Mouse (Mus musculus) kidney, adult 2 months (tissue): Measurements from ENCODE around the gene Dpy19l3. TPM values are rescaled to one million over a fixed set of nuclear protein-coding genes. Genes with fewer than 3 reads are reported as not detected.
A peak's percentile ranks its signal among the peaks of the same experiment; 100 is the strongest.

ENCODE experiments used
- DNase-seq: peaks from one replicate; pipeline ENCODE4 v3.0.0; 2021
- H3K27ac ChIP-seq: fragments of 200-500 bp; 2 replicates; pipeline ENCODE4 v1.5.1; 2012; ENCODE audit warnings: low read depth, low read length, control low read depth, inconsistent platforms; ENCODE audit not compliant: insufficient read depth
- H3K27me3 ChIP-seq: fragments of 200-500 bp; replicated peaks from 2 replicates; pipeline ENCODE4 v1.6.1; 2012; ENCODE audit warnings: mild to moderate bottlenecking, moderate library complexity, low read length, inconsistent platforms; ENCODE audit not compliant: control insufficient read depth, insufficient read depth
- H3K36me3 ChIP-seq: fragments of 200-500 bp; 2 replicates; pipeline ENCODE4 v1.6.1; 2012; ENCODE audit warnings: mild to moderate bottlenecking, moderate library complexity, low read length, inconsistent platforms; ENCODE audit not compliant: control insufficient read depth, insufficient read depth
- H3K4me1 ChIP-seq: fragments of 200-500 bp; 2 replicates; pipeline ENCODE4 v1.6.1; 2011; ENCODE audit warnings: low read length; ENCODE audit not compliant: control insufficient read depth, insufficient read depth
- H3K4me3 ChIP-seq: fragments of 200-500 bp; 2 replicates; pipeline ENCODE4 v1.5.1; 2011; ENCODE audit warnings: mild to moderate bottlenecking, low read depth, low read length, control low read depth; ENCODE audit not compliant: insufficient read depth
- CTCF ChIP-seq: fragments of 200-500 bp; conservative IDR thresholded peaks from 2 replicates; pipeline ENCODE4 v1.5.1; 2011; ENCODE audit warnings: low read depth, mild to moderate bottlenecking, control low read depth, low read length, moderate library complexity, mixed read lengths; ENCODE audit not compliant: insufficient read depth, insufficient read length
- POLR2A ChIP-seq: fragments of 200-500 bp; IDR thresholded peaks from one replicate; pipeline ENCODE4 v1.6.1; 2011; ENCODE audit warnings: low read depth, low read length, control low read depth
- WGBS: fragments of 180-500 bp; shearing (Covaris S2); methylation state at CpG from one replicate; pipeline ENCODE4 v1.1.7; 2018; 5-methylcytosine and 5-hydroxymethylcytosine counted together
- polyA plus RNA-seq: library from polyadenylated mRNA; depleted of rRNA; stranded (reverse); fragments of >200 nt; gene quantifications from 2 replicates; pipeline ENCODE4 v1.2.3, GENCODE M21; 2012; rRNA removed

Dpy19l3 gene
- polyA plus RNA-seq, 1 experiment, result 5.8 TPM

DNA sequence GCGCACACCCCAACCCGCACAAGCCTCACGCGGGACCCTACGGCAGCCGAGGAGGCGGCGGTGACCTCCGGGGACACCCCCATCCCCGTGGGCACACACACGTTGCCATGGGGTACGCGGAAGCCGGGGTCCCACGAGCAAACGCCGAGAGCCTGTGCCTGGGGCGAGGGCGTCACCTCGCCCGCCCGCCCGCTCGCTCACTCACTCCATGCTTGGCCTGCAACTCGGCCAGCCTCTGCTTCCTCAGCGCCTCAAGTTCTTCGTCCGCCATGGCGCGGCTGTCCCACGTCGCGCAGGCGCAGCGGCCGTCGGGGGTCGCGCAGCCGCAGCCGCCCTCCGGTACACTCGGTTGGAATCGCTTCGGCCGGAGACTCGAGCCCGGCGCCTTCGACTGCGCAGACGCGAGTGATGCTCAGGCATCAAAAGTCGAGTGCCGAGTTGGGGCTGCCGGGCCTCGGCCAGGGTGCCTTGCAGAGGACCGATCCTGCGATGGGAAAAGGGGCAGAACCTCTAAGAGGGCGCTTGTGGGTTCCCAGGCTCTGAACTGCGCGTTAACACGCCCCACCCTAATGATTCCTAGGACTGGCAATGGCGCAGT is 107.1 kb downstream of the Dpy19l3 start, which contains the start of gene Pdcd5:
Gene Pdcd5, minus strand, starts transcription at position 421 of the 598 bp plus-strand sequence.
- no peaks in the 10 kb centered on the region for H3K27me3 ChIP-seq
- no peak for TF ChIP-seq POLR2A
- no peak for TF ChIP-seq CTCF
- no peaks in the 10 kb centered on the region for H3K36me3 ChIP-seq
- peak; percentile 98 for DNase-seq
- H3K4me1 ChIP-seq, result no peaks in the 10 kb centered on the region
- H3K4me3 ChIP-seq, result peak within 1 kb of the TSS; percentile 87
- no peak within 1 kb of the TSS for H3K27ac ChIP-seq
- under 1% methylated on average over 64 of the region's 64 CpGs for WGBS

DNA sequence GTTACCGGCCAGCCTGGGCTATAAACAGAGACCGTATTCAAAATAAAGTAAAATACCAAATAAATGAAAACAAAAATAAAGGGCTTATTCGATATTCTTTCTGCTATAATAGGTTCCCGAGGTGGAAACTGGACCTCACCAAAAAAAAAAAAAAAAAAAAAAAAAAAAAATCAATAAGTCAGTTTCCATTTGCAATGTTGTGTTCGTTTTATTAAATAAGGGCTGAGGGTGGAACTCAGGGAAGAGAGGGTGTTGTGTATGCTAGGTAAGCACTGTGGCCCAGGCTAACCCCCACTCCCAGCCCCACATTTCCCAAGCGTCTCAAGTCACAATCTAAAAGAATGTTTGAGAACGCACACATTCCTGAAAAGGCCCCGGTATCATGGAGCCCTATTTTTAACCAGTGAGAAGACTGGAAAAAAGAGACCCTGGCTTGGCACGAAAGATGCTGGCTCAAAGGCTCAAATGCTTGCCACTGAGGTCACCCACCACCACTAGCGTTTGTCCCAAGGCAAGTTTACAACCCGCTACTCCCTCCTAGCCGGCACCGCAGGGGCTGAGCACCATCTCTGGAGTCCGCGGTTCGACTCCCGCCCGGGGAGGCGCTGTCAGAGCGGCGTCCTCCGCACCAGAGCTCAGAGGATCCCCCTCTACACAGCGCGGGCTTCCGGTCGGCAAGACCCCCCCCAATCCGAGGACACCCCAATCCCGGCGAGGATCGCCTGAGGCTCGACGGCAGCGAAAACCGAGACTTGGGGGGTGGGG is 107.8 kb downstream of the Dpy19l3 start:
- no peak overlapping the region for H3K27ac ChIP-seq
- H3K4me3 ChIP-seq, result peak overlapping the region; percentile 87
- 6% methylated on average over 34 of the region's 34 CpGs for WGBS
- DNase-seq, result peak; percentile 12
- no peak for TF ChIP-seq CTCF
- TF ChIP-seq POLR2A, result no peak
- no peaks in the 10 kb centered on the region for H3K27me3 ChIP-seq
- 0 out of 2 replicates have a peak, but pooled peaks cover 2% of the 10 kb centered on the region for H3K36me3 ChIP-seq
- no peaks in the 10 kb centered on the region for H3K4me1 ChIP-seq

DNA sequence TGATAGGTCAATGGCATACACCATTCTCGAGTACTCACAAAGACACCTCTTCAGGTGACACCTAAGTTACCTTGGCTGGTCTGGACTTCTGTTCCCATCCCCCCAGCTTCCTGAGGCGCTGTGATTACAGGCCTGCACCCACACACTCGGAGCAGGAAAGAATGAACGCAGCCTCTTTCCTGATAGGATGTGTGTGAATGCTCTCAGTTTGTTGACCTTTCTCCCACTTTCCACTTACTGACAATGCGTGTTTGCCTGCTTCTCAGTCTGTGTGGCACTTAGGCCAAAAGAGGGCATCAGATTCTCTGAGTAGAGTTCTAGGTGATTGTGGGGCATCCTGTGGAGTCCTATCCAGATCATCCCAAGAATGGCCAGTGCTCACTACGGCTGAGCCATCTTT is 114.2 kb downstream of the Dpy19l3 start:
- WGBS, result 71% methylated on average over 6 of the region's 6 CpGs
- no peak overlapping the region for H3K4me3 ChIP-seq
- no peak for DNase-seq
- TF ChIP-seq CTCF, result no peak
- TF ChIP-seq POLR2A, result no peak
- H3K27me3 ChIP-seq, result no peaks in the 10 kb centered on the region
- H3K4me1 ChIP-seq, result no peaks in the 10 kb centered on the region
- H3K27ac ChIP-seq, result no peak overlapping the region
- H3K36me3 ChIP-seq, result 0 out of 2 replicates have a peak, but pooled peaks cover 2% of the 10 kb centered on the region

DNA sequence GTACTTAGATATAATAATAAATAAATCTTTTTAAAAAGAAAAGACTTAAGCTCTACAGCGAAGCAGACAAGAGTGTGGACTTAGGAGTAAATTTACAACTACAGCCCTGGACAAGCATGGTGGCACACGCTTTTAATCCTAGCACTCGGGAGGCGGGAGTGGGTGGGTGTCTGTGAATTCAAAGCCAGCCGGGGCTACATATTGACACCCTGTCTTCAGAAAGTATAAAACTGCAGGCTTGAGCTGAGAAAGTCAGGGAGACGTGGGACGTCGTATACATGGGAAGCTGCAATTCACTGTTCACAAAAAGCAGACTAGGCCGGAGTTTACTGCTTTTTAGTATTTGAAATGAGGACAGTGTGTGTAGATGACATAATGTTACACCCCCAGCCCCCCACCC is 117.4 kb downstream of the Dpy19l3 start:
- H3K36me3 ChIP-seq, result 0 out of 2 replicates have a peak, but pooled peaks cover 2% of the 10 kb centered on the region
- no peaks in the 10 kb centered on the region for H3K4me1 ChIP-seq
- no peak overlapping the region for H3K27ac ChIP-seq
- TF ChIP-seq POLR2A, result no peak
- no peak for TF ChIP-seq CTCF
- no peak for DNase-seq
- H3K27me3 ChIP-seq, result no peaks in the 10 kb centered on the region
- H3K4me3 ChIP-seq, result no peak overlapping the region
- WGBS, result 94% methylated on average over 9 of the region's 9 CpGs

DNA sequence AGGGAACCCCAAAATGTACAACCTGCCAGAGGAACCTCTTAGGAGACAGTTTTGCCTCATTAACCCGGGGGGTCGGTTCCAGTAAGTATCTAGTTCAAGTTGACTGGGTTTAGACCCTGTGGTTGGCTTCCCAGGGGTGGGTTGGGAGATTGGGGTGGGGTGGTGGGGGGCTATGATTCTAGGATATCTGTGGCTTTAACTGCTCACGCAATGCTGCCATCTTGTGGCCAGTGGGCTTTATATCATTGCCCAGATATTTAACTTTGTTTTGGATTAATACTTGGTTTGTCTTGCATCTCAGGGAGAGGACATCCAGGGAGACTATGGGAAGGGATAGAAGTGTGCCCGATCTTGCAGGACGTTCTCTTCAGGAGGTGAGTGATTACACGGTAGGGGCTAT is 118.0 kb downstream of the Dpy19l3 start:
- no peaks in the 10 kb centered on the region; the same call in 1 of the 2 replicates for H3K36me3 ChIP-seq
- H3K27me3 ChIP-seq, result no peaks in the 10 kb centered on the region
- no peak overlapping the region for H3K27ac ChIP-seq
- 47% methylated on average over 6 of the region's 6 CpGs for WGBS
- no peak overlapping the region for H3K4me3 ChIP-seq
- peak; percentile 42 for TF ChIP-seq CTCF
- TF ChIP-seq POLR2A, result no peak
- H3K4me1 ChIP-seq, result no peaks in the 10 kb centered on the region
- peak; percentile 24 for DNase-seq

Other genes starting within 250 kb of the Dpy19l3 start
- 0.25 and 0.33 TPM in 2 replicates for gene Tdrd12, start 216.7 kb downstream of the Dpy19l3 start, polyA plus RNA-seq
- gene Nudt19, start 198.2 kb downstream of the Dpy19l3 start, polyA plus RNA-seq, result 170 and 255 TPM in 2 replicates
- 0.14 and 0.18 TPM in 2 replicates for gene Rgs9bp, start 168.9 kb downstream of the Dpy19l3 start, polyA plus RNA-seq
- 18.3 and 19.1 TPM in 2 replicates for gene Ankrd27, start 168.2 kb downstream of the Dpy19l3 start, polyA plus RNA-seq
- 56.9 and 57.4 TPM in 2 replicates for gene Pdcd5, start 106.9 kb downstream of the Dpy19l3 start, polyA plus RNA-seq
- 6.4 and 7.0 TPM in 2 replicates for gene Zfp507, start 48.5 kb upstream of the Dpy19l3 start, polyA plus RNA-seq